Mouse (Mus musculus): ENCODE data around the gene Casp2.

Gene Casp2

DNA sequence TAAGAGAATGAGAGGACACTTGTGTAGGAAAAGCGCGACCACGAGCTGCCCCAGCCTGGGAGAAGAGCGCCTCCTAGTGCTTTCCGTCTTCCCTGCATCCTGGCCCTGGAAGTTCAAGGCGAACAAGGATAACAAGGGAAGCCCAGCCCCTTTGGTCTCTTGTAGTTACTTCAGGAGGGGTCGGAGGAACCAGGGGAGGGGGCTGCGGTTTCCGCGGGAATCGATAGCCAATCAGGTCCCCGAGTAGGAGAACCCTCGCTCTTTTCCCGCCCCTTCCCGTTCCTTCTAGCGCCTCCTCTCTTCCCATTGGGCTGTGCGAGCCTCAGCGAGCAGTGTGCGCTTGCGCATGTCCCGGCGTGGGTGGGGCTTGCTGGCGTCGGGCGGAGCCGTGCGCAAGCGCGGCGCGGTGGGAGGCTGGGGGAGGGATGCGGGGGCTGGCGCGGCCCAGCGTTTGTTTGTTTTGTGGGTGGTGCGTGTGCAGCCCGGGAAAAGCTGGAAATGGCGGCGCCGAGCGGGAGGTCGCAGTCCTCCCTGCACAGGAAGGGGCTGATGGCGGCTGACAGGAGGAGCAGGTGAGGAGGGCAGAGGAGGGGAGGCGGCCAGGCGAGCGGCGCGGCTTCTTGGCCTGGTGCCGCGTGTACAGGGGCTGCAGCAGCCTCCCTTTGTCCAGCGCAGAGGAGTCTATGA lies at the start of gene Casp2:
Casp2 (plus strand) TSS at position 360 of the 687 bp plus-strand sequence.
- DNase-seq (ENCODE audit: low read depth, low spot score): peak; percentile 98
- Histone ChIP-seq H3K27me3 (ENCODE audit: control insufficient read depth, insufficient read depth, low read length, poor library complexity, severe bottlenecking) (no peaks in the 10 kb centered on the region), H3K36me3 (ENCODE audit: control insufficient read depth, insufficient read depth, low read length, poor library complexity, severe bottlenecking) (peaks cover 6% of the 10 kb centered on the region; the same call in 1 of the 2 replicates)

GRCm38 (mm10) chr6:42215028-42215427 lies 49.8 kb upstream of the Casp2 start, which contains the start of gene Tas2r144:
Tas2r144 (plus strand) TSS chr6:42215328.
- Histone ChIP-seq H3K27me3 (ENCODE audit: control insufficient read depth, insufficient read depth, low read length, poor library complexity, severe bottlenecking) (no peaks in the 10 kb centered on the region), H3K36me3 (ENCODE audit: control insufficient read depth, insufficient read depth, low read length, poor library complexity, severe bottlenecking) (no peaks in the 10 kb centered on the region)
- no peak for DNase-seq (ENCODE audit: low read depth, low spot score)

GRCm38 (mm10) chr6:42222286-42222685 lies 42.5 kb upstream of the Casp2 start:
- Histone ChIP-seq H3K27me3 (ENCODE audit: control insufficient read depth, insufficient read depth, low read length, poor library complexity, severe bottlenecking) (no peaks in the 10 kb centered on the region), H3K36me3 (ENCODE audit: control insufficient read depth, insufficient read depth, low read length, poor library complexity, severe bottlenecking) (no peaks in the 10 kb centered on the region)
- DNase-seq (ENCODE audit: low read depth, low spot score): no peak

DNA sequence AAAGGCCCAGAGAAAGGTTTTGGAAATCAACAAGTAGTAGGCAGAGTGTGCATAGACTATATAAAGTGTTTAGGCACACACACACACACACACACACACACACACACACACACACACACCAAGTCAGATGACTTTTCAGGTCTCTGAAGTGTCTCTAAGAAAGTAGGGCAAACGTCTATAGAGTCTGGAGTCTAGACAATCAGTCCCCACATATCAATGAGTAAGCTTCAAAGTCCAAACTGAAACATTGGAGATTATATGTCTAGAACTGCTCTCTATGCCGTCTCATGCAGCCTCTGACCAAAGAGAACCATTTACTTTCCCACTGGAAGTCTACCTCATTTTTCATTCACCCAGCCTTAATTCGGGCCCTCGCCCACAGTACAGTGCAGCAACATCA lies 39.7 kb upstream of the Casp2 start:
- H3K27me3 ChIP-seq (ENCODE audit: control insufficient read depth, insufficient read depth, low read length, poor library complexity, severe bottlenecking): no peaks in the 10 kb centered on the region
- DNase-seq (ENCODE audit: low read depth, low spot score): no peak
- H3K36me3 ChIP-seq (ENCODE audit: control insufficient read depth, insufficient read depth, low read length, poor library complexity, severe bottlenecking): no peaks in the 10 kb centered on the region

DNA sequence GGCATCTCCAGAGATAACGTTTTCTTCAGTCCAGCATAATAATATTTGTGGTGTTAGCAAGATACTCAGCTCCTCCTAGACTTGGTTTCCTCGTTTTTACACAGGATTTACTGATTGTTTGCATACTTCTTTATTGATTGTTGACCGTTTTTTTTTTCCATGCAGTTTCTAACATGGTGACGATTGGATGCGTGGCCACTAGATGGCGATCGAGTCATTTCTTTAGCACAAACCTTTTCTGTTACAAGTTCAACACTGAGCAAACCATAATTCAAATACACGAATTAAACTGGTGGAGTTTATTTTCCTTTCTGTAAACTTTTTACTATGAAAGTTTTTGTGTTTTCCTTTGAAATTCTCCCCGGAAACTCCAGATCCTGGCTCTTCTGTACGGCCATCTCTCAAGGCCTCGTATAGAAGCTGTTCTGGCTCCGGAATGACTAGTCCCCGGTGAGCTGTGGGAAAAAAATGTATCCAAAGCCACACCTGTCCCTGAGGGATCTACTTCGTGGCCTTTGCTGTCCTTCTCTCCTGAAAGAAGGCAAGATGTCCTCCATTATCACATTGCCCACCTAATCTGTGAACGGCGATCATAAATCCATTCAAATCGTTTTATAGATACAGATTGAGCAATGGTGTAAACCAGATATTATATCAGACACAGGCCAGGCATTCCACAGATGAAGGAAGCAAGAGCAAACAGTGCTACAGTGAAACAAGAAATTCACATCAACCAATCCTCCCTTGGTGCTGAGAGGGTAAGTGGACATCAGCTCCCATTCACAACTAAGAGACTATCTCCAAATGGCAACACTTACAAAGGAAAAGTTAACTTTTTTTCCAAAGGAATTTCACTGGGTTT lies 37.3 kb upstream of the Casp2 start:
- DNase-seq (ENCODE audit: low read depth, low spot score): peak; percentile 86
- H3K27me3 ChIP-seq (ENCODE audit: control insufficient read depth, insufficient read depth, low read length, poor library complexity, severe bottlenecking): no peaks in the 10 kb centered on the region

GRCm38 (mm10) chr6:42229610-42230009 lies 35.2 kb upstream of the Casp2 start:
- DNase-seq (ENCODE audit: low read depth, low spot score): no peak
- Histone ChIP-seq H3K27me3 (ENCODE audit: control insufficient read depth, insufficient read depth, low read length, poor library complexity, severe bottlenecking) (no peaks in the 10 kb centered on the region), H3K36me3 (ENCODE audit: control insufficient read depth, insufficient read depth, low read length, poor library complexity, severe bottlenecking) (no peaks in the 10 kb centered on the region)

More for the DNA sequence above, 37.3 kb upstream of the Casp2 start:
- no peaks in the 10 kb centered on the region for H3K36me3 ChIP-seq (ENCODE audit: control insufficient read depth, insufficient read depth, low read length, poor library complexity, severe bottlenecking)

DNA sequence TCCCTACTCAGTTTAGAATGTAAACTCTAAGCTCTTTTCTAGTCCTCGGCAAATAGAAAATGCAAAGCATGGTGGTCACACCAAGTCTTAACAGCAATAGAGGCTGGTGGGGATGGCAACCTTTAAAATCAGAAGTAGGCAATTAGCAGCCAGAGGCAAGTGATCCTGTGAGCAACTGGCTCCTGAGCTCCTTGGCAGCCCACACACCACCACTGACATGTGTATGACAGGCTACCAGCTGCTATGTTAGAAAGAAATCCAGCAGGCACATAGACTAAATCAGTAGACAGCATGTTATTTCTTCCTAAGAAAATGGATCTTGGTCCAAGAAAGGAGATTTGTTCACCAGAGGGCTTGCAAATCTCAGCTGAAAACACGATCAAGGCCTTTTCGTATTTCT lies 33.6 kb upstream of the Casp2 start:
- DNase-seq (ENCODE audit: low read depth, low spot score): no peak
- H3K36me3 ChIP-seq (ENCODE audit: control insufficient read depth, insufficient read depth, low read length, poor library complexity, severe bottlenecking): no peaks in the 10 kb centered on the region
- H3K27me3 ChIP-seq (ENCODE audit: control insufficient read depth, insufficient read depth, low read length, poor library complexity, severe bottlenecking): no peaks in the 10 kb centered on the region

GRCm38 (mm10) chr6:42237276-42237805 lies 27.4 kb upstream of the Casp2 start:
- Histone ChIP-seq H3K27me3 (ENCODE audit: control insufficient read depth, insufficient read depth, low read length, poor library complexity, severe bottlenecking) (no peaks in the 10 kb centered on the region), H3K36me3 (ENCODE audit: control insufficient read depth, insufficient read depth, low read length, poor library complexity, severe bottlenecking) (no peaks in the 10 kb centered on the region)
- DNase-seq (ENCODE audit: low read depth, low spot score): no peak

- H3K27me3 ChIP-seq (ENCODE audit: control insufficient read depth, insufficient read depth, low read length, poor library complexity, severe bottlenecking): no peaks in the 10 kb centered on the region
- H3K36me3 ChIP-seq (ENCODE audit: control insufficient read depth, insufficient read depth, low read length, poor library complexity, severe bottlenecking): no peaks in the 10 kb centered on the region
- DNase-seq (ENCODE audit: low read depth, low spot score): no peak
Observed at GRCm38 (mm10) chr6:42241311-42242045, 23.3 kb upstream of the Casp2 start.

GRCm38 (mm10) chr6:42245711-42246353 lies 19.0 kb upstream of the Casp2 start, which contains the start of gene Gstk1:
Gstk1 (plus strand) TSS chr6:42245935.
- DNase-seq (ENCODE audit: low read depth, low spot score): peak; percentile 93
- no peaks in the 10 kb centered on the region for H3K27me3 ChIP-seq (ENCODE audit: control insufficient read depth, insufficient read depth, low read length, poor library complexity, severe bottlenecking)
- H3K36me3 ChIP-seq (ENCODE audit: control insufficient read depth, insufficient read depth, low read length, poor library complexity, severe bottlenecking): no peaks in the 10 kb centered on the region

- Histone ChIP-seq H3K27me3 (ENCODE audit: control insufficient read depth, insufficient read depth, low read length, poor library complexity, severe bottlenecking) (no peaks in the 10 kb centered on the region), H3K36me3 (ENCODE audit: control insufficient read depth, insufficient read depth, low read length, poor library complexity, severe bottlenecking) (no peaks in the 10 kb centered on the region)
- no peak for DNase-seq (ENCODE audit: low read depth, low spot score)
Observed at GRCm38 (mm10) chr6:42247173-42247572, 17.6 kb upstream of the Casp2 start.

DNA sequence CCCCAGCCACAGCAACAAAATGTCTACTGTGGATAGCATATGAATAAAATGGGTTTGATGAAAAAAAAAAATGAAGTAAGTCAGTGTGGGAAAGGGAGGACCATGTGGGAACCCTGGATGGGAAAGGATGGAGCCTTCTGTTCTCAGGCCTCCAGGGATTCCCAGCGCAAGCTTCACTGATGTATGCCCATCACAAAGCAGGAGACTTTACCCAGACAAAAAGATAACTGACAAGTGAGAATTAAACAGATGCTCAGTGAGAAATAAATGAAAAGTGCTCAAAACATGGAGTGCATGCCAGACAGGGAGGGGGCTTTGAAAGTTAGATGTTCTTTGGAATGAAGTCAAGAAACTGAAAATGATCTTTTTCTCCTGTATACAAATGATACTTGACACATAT lies 16.8 kb upstream of the Casp2 start:
- DNase-seq (ENCODE audit: low read depth, low spot score): no peak
- no peaks in the 10 kb centered on the region for H3K36me3 ChIP-seq (ENCODE audit: control insufficient read depth, insufficient read depth, low read length, poor library complexity, severe bottlenecking)
- no peaks in the 10 kb centered on the region for H3K27me3 ChIP-seq (ENCODE audit: control insufficient read depth, insufficient read depth, low read length, poor library complexity, severe bottlenecking)

- no peak for DNase-seq (ENCODE audit: low read depth, low spot score)
- Histone ChIP-seq H3K27me3 (ENCODE audit: control insufficient read depth, insufficient read depth, low read length, poor library complexity, severe bottlenecking) (no peaks in the 10 kb centered on the region), H3K36me3 (ENCODE audit: control insufficient read depth, insufficient read depth, low read length, poor library complexity, severe bottlenecking) (no peaks in the 10 kb centered on the region)
Observed at GRCm38 (mm10) chr6:42251791-42252190, 13.0 kb upstream of the Casp2 start.

DNA sequence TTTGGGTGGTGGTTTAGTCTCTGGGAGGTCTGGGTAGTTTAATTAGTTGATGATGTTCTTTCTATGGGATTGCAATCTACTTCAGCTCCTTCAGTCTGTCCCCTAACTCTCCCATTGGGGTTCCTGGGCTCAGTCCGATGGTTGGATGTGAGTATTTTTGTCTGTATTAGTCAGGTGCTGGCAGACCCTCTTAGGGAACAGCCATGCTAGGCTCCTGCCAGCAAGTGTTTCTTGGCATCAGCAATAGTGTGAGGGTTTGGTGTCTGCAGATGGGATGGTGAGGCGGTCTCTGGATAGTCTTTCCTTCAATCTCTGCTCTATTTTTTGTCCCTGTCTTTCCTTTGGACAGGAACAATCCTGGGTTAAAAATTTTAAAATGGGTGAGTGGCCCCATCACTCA lies 11.7 kb upstream of the Casp2 start:
- DNase-seq (ENCODE audit: low read depth, low spot score): no peak
- Histone ChIP-seq H3K27me3 (ENCODE audit: control insufficient read depth, insufficient read depth, low read length, poor library complexity, severe bottlenecking) (no peaks in the 10 kb centered on the region), H3K36me3 (ENCODE audit: control insufficient read depth, insufficient read depth, low read length, poor library complexity, severe bottlenecking) (no peaks in the 10 kb centered on the region)

Measured in splenic B cell, adult 2 months (primary cell).